Mouse (Mus musculus) CH12.LX (cell line): ENCODE measurements at regions not wholly inside any gene's neighbourhood (a gene's known extent, or its start where the extent isn't known, plus 50 kb on each side); places are given as distances from the start of the nearest gene placed in this dataset.

Source experiments
- DNase-seq: peaks from one replicate; pipeline ENCODE4 v3.0.0-alpha.2; 2013; ENCODE audit errors: extremely low read depth
- H3K27ac ChIP-seq: 2 replicates; pipeline ENCODE4 v1.5.1; 2012; ENCODE audit warnings: low read depth, mild to moderate bottlenecking, control low read depth, moderate library complexity; ENCODE audit not compliant: insufficient read depth
- H3K27me3 ChIP-seq: replicated peaks from 2 replicates; pipeline ENCODE3; 2012; ENCODE audit warnings: inconsistent platforms
- H3K36me3 ChIP-seq, 2 experiments: replicated peaks in 1 of 2; 2 replicates each; pipeline versions ENCODE3 to v1.6.1; 2012; ENCODE audit warnings: inconsistent platforms in 1 of 2, low read length in 1 of 2, mild to moderate bottlenecking in 1 of 2, mixed read lengths in 1 of 2, moderate library complexity in 1 of 2; ENCODE audit not compliant: control insufficient read depth in 1 of 2, insufficient read depth in 1 of 2
- H3K4me1 ChIP-seq, 2 experiments: 2 replicates each; pipeline ENCODE4 v1.6.1; 2012; ENCODE audit warnings: inconsistent platforms in 1 of 2, moderate library complexity in 1 of 2; ENCODE audit not compliant: insufficient read depth in 2 of 2, control insufficient read depth in 1 of 2
- H3K4me2 ChIP-seq: 2 replicates; pipeline ENCODE4 v1.6.1; 2012; ENCODE audit warnings: low read depth, mild to moderate bottlenecking, control low read depth; ENCODE audit not compliant: poor library complexity, insufficient read depth, severe bottlenecking
- H3K4me3 ChIP-seq, 3 experiments: fragments of 150-350 bp in 1 of 3; sonication (generic) in 1 of 3; replicated peaks in 1 of 3; 2 replicates each; pipeline versions ENCODE3 to v1.5.1; 2011 to 2012; ENCODE audit warnings: low read depth in 2 of 3, low read length in 2 of 3, mild to moderate bottlenecking in 2 of 3, moderate library complexity in 2 of 3, control low read depth in 1 of 3, improper control_type of control experiment in 1 of 3, inconsistent platforms in 1 of 3, mixed read lengths in 1 of 3; ENCODE audit not compliant: poor library complexity in 1 of 3
- H3K79me2 ChIP-seq: replicated peaks from 2 replicates; pipeline ENCODE4 v1.6.1; 2012; ENCODE audit warnings: mild to moderate bottlenecking, moderate library complexity; ENCODE audit not compliant: control insufficient read depth, poor library complexity, insufficient read depth, severe bottlenecking; ENCODE audit errors: extremely low read depth
- H3K9ac ChIP-seq: 2 replicates; pipeline ENCODE4 v1.6.1; 2012; ENCODE audit warnings: low read depth, mild to moderate bottlenecking, control low read depth, moderate library complexity; ENCODE audit not compliant: insufficient read depth
- H3K9me3 ChIP-seq: replicated peaks from 2 replicates; pipeline ENCODE3; 2012; ENCODE audit warnings: low read length, inconsistent platforms, mixed read lengths
- BHLHE40 ChIP-seq: IDR thresholded peaks from 2 replicates; pipeline ENCODE4 v1.6.1; 2011; ENCODE audit warnings: mild to moderate bottlenecking, low read depth, low read length, improper control_type of control experiment
- IRF4 ChIP-seq: IDR thresholded peaks from 2 replicates; pipeline ENCODE4 v1.6.1; 2014; ENCODE audit warnings: low read depth, mild to moderate bottlenecking, inconsistent platforms, low read length, improper control_type of control experiment
- JUND ChIP-seq: conservative IDR thresholded peaks from 2 replicates; pipeline ENCODE4 v1.6.1; 2011; ENCODE audit warnings: low read depth, low read length, improper control_type of control experiment
- MAFK ChIP-seq: IDR thresholded peaks from 2 replicates; pipeline ENCODE4 v1.6.1; 2011; ENCODE audit warnings: low read length, improper control_type of control experiment; ENCODE audit not compliant: insufficient replicate concordance
- MXI1 ChIP-seq: IDR thresholded peaks from 2 replicates; pipeline ENCODE4 v1.6.1; 2011; ENCODE audit warnings: mild to moderate bottlenecking, low read depth, low read length, improper control_type of control experiment
- MYC ChIP-seq: IDR thresholded peaks from 2 replicates; pipeline ENCODE4 v1.6.1; 2011; ENCODE audit warnings: low read depth, mild to moderate bottlenecking, improper control_type of control experiment, low read length
- NELFE ChIP-seq: IDR thresholded peaks from 2 replicates; pipeline ENCODE4 v1.6.1; 2011; ENCODE audit warnings: low read depth, low read length, improper control_type of control experiment
- NRF1 ChIP-seq: IDR thresholded peaks from 2 replicates; pipeline ENCODE4 v1.6.1; 2014; ENCODE audit warnings: low read depth, mild to moderate bottlenecking, inconsistent platforms, low read length, improper control_type of control experiment, moderate library complexity
- POLR2AphosphoS2 ChIP-seq: IDR thresholded peaks from 2 replicates; pipeline ENCODE4 v1.6.1; 2011; ENCODE audit warnings: low read depth, low read length, improper control_type of control experiment
- RAD21 ChIP-seq: IDR thresholded peaks from 2 replicates; pipeline ENCODE4 v1.6.1; 2011; ENCODE audit warnings: low read depth, mild to moderate bottlenecking, low read length, improper control_type of control experiment, moderate library complexity
- RCOR1 ChIP-seq: conservative IDR thresholded peaks from 2 replicates; pipeline ENCODE4 v1.6.1; 2012; ENCODE audit warnings: low read depth, mild to moderate bottlenecking, inconsistent platforms, low read length, improper control_type of control experiment
- SIN3A ChIP-seq: IDR thresholded peaks from 2 replicates; pipeline ENCODE4 v1.6.1; 2012; ENCODE audit warnings: low read length, improper control_type of control experiment, inconsistent platforms
- SMC3 ChIP-seq: IDR thresholded peaks from 2 replicates; pipeline ENCODE4 v1.6.1; 2011; ENCODE audit warnings: low read depth, low read length, improper control_type of control experiment
- TBP ChIP-seq: conservative IDR thresholded peaks from 2 replicates; pipeline ENCODE4 v1.6.1; 2011; ENCODE audit warnings: low read depth, low read length, improper control_type of control experiment
- UBTF ChIP-seq: IDR thresholded peaks from 2 replicates; pipeline ENCODE4 v1.6.1; 2012; ENCODE audit warnings: low read depth, mild to moderate bottlenecking, inconsistent platforms, low read length, improper control_type of control experiment, moderate library complexity
- USF1 ChIP-seq: IDR thresholded peaks from 2 replicates; pipeline ENCODE4 v1.6.1; 2014; ENCODE audit warnings: low read depth, mild to moderate bottlenecking, inconsistent platforms, low read length, improper control_type of control experiment
- dilution Hi-C: fragments of 300-500 bp; cut with MboI; formaldehyde crosslinking; loops from 2 replicates; pipeline ENCODE4 v1.14.3; 2020; ENCODE audit warnings: low sequenced_read_pairs; ENCODE audit not compliant: extremely low pct_unique_long_range_greater_than_20kb, extremely low pct_ligation_motif_present
- in situ Hi-C: fragments of 300-500 bp; cut with MboI; formaldehyde crosslinking; loops from 3 replicates; pipeline ENCODE4 v1.14.3; 2019; ENCODE audit warnings: low sequenced_read_pairs, low pct_ligation_motif_present, low pct_unique_long_range_greater_than_20kb, mixed read lengths

- Histone ChIP-seq H3K79me2 (no peaks in the 10 kb centered on the region), H3K27me3 (no peaks in the 10 kb centered on the region), H3K36me3 (no peaks in the 10 kb centered on the region), H3K4me1 (peaks cover 0 to 9% of the 10 kb centered on the region in 2 experiments; a peak in 1 of 4 replicates), H3K9ac (no peak overlapping the region), H3K4me2 (no peak overlapping the region), H3K4me3 (no peak overlapping the region), H3K9me3 (no peaks in the 10 kb centered on the region), H3K27ac (no peak overlapping the region)
- DNase-seq = no peak
- no peak for TF ChIP-seq NRF1
- no peak for TF ChIP-seq IRF4
- TF ChIP-seq MYC = no peak
- TF ChIP-seq UBTF = no peak
- TF ChIP-seq MXI1 = no peak
- TF ChIP-seq BHLHE40 = no peak
- no peak for TF ChIP-seq MAFK
- TF ChIP-seq SIN3A = no peak
- TF ChIP-seq NELFE = no peak
- TF ChIP-seq SMC3 = no peak
- TF ChIP-seq TBP = no peak
- no peak for TF ChIP-seq USF1
- TF ChIP-seq RCOR1 = no peak
- TF ChIP-seq RAD21 = no peak
- TF ChIP-seq JUND = no peak
- in situ Hi-C loops (no loop called here), dilution Hi-C loops (no loop called here)
These were observed 78.3 kb upstream of the 2410004P03Rik start for GRCm38 (mm10) chr12:17089710-17090339.

DNA sequence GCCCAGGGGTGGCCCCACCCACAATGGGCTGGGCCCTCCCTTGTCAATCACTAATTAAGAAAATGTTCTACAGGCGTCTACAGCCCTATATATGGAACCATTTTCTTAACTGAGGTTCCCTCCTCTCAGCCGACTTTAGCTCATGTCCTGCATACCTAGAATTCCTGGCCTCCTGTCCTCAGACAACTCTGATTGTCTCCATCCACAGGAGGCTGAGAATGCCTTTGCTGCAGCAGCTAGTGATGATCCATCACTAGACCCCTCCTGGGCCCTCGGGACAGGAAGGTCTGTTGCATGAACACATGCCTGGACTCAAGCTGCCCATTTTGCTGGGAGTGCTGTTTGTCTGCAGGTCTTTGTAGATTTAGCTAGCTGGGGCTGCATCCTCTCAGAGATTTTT is 75.9 kb upstream of the 2410004P03Rik start:
- dilution Hi-C loops (no loop called here), in situ Hi-C loops (no loop called here)
- Histone ChIP-seq H3K9ac (no peak overlapping the region), H3K36me3 (no peaks in the 10 kb centered on the region), H3K79me2 (no peaks in the 10 kb centered on the region), H3K27me3 (no peaks in the 10 kb centered on the region), H3K27ac (no peak overlapping the region), H3K4me1 (peaks cover 0 to 9% of the 10 kb centered on the region in 2 experiments; a peak in 1 of 4 replicates), H3K9me3 (no peaks in the 10 kb centered on the region), H3K4me2 (no peak overlapping the region), H3K4me3 (no peak overlapping the region)
- no peak for DNase-seq
- no peak for TF ChIP-seq POLR2AphosphoS2
